Mouse (Mus musculus): Measurements from ENCODE around the gene Elavl2.

GRCm38 (mm10) chr4:91334177-91334576, 66.4 kb downstream of the Elavl2 start:
- no peak for TF ChIP-seq CTCF (IDR thresholded peaks at IDR 0.05; ENCODE audit: borderline replicate concordance, insufficient read depth, low read depth, low read length)
- TF ChIP-seq POLR2A (IDR thresholded peaks at IDR 0.05; ENCODE audit: borderline replicate concordance, insufficient read depth, low read length), result no peak
